Mouse (Mus musculus) megakaryocyte-erythroid progenitor cell, adult 5-6 weeks (primary cell): ENCODE data around the gene Grik4. TPM values are rescaled to one million over a fixed set of nuclear protein-coding genes. Genes with fewer than 3 reads are reported as not detected.

Experiments
- ATAC-seq: replicated peaks from 2 replicates; pipeline ENCODE4 v1.8.0; 2016; ENCODE audit warnings: mild to moderate bottlenecking, inconsistent platforms; ENCODE audit not compliant: severe bottlenecking, poor library complexity, low FRiP score, low TSS enrichment
- total RNA-seq, 2 experiments: library from RNA; stranded (forward) in 1 of 2; stranded (reverse) in 1 of 2; fragments of 200-1000, 215-1000 nt in 1 of 2; fragments of >200 nt in 1 of 2; fragmentation: Nextera tagmentation in 1 of 2; gene quantifications; 2 replicates each; pipeline ENCODE4 v1.2.3; 2014 to 2017

The Grik4 gene
- total RNA-seq, 2 experiments from 2014 or later: not detected

DNA sequence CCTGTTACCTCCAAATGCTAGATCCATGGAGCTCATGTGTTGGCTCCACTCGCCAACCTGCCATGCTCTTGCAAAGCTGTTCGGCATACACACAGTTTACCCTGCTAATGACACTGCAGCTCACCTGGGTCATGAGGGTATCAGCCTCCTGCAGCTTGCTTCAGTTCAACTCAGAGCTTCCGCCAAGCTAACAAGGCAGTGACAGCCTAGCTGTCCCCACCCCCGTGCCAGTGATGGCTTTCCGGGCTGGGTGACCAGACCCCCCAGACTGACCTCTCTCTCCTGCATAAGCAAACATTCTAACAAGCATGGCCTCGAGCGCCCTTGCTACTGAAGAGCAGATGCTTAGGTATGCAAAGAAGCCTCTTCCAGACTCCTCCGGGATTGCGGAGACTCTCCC lies 167.5 kb downstream of the Grik4 start:
- ATAC-seq: no peak

DNA sequence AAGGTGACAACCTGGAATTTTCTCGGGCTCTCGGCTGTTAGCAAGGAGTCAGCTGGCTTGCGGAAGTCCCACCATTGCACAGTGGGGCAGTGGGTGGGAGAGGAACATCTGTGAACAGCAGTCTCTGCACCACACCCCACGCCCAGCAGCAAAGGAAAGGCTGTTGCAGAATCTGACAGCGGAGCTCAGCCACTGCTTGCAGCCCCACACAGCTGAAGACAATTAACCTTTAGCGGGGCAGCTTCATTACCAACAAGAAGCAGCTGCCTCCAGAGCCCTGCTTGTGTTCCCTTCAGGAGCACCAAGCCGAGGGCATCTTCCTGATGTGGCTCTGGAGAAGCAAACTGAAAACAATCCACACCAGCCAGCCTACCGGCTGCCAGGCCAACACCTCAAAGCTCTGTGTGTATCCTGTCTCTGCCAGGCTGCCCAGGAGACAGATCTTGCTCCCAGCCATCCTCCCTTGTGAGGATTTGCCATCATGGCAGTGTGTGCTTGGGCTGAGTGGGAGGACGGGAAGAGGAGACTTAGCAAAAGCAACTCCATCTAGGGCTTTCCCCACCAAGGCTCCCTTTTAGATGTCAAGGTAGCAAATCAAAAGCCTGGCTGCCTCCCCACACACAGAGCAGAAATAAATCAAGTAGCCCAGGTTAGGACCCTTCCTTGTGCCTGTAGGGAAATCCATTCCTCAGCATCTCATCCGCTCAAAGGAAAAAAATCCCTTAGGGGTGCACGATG lies 179.3 kb downstream of the Grik4 start:
- no peak for ATAC-seq

DNA sequence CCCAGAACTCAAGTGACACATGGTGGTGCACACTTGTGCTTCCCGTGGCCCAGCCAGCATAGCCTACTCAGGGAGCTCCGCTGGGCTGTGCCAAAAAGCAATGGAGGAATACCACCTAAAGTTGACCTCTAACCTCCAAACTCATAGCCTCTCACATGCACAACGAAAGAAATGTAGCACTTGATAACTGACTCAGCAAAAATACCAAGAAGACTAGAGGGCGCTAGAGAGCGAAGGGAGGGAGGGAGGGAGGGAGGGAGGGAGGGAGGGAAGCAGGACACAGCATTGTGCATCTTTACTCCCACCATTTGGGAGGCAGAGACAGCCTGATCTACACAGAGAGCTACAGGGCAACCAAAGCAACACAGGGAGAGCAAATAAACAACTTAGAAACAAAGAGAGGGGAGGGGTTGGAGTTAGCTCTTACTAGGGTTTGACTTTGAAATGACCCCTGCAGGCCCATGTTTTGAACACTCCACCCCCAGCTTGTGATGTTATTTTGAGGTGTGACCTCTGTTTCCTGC lies 185.5 kb downstream of the Grik4 start:
- no peak for ATAC-seq

DNA sequence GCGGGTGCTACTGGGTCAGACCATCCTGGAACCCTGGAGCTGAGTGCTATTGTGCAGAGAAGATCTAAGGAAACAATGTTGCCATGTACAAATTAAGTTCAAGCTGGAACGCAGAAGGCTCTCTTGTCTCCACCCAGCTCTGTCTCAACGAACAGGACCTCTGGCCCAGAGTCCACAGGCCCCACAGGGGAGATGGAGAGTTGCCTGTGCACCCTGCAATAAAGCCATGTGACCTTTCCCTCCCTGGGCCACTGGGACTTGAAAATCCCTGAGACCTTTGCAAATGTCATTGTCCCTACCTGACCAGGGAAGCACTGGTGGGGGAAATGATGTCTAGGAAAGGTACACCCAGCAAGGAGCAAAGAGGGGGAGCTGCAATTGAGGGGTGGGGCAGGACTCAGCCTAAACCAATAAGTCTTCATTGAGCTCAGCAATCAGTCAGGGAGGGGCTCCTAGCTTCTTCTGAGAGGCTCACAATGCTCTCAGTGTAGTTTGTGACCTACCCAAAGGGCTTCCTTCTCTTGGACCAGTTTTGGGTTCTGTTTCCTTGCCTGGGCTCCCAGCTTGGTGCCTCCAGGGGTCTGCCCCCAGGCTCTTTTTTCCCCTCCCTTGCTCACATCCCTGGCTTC lies 187.2 kb downstream of the Grik4 start:
- ATAC-seq: no peak

DNA sequence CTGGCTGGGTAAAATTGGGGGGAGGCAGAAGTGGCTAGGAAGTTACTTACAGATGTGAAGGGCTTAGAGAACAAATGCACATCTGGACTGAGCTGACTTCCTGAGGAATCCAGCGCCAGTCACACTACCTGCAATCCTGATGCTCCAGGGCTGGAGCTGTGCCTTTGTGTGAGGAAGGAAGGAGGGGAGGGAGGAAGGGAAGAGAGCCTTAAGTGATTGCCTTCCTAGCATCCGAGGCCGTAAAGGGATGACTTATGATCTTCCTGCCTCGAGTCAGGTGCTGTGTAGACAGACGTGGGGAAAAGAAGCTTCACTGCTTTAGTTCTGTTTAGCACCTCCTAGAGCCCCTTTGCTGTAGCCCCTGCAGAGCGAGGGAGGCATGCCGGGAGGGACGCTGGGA lies 189.6 kb downstream of the Grik4 start:
- ATAC-seq: no peak

DNA sequence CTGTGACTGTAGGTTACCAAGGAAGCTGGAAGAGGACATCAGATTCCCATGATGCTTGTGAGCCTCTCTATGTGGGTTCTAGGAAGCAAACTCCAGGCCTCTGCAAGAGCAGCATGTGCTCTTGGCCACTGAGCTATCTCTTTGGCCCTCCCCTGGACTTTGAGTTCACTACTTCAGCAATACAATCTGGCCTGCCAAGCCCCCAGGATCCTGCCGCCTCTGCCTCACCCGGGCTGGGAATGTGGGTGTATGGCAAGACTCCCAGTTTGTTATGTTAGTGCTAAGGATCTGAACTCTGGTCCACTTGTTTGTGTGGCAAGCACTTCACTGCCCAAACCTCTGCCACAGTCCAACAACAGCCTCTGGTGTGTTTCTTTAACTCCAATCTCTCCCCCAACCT lies 193.1 kb downstream of the Grik4 start:
- ATAC-seq: no peak

DNA sequence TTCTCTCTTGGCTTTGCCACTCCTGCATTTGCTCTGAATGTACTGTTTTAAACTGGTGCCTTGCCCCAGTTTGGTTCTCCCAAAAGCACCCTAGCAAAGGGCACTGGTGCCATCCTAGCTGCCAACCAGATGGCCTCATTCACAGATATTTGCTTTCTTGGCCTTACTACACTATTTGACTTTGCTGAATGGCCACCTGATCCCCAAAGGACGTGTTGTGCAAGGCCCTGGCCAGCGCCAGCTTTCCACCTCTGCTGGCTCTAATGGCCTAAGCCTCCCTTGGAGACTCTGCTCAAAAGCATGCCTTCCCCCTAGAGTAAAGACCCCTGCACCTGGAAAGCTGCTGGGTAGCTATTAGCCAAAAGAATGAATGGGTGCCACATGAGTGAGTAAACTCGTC lies 194.1 kb downstream of the Grik4 start:
- no peak for ATAC-seq

DNA sequence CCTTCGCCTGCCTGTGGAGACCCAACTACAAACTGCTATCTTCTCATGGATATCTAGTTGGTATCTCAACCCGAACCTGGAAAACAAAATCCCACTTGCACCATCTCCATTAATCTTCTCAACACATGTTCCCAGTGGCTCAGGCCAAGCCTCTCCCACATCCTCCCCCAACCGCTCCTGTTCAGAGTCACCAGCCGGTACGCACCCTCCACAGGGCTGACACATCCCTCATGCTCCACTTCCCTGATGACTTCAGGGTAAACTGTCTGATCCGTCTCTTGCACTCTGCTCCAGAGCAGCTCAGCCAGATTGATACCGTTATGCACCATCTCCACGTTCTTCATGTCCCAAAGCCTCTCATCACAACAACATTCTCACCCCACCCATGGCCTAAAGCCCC lies 198.3 kb downstream of the Grik4 start:
- no peak for ATAC-seq

DNA sequence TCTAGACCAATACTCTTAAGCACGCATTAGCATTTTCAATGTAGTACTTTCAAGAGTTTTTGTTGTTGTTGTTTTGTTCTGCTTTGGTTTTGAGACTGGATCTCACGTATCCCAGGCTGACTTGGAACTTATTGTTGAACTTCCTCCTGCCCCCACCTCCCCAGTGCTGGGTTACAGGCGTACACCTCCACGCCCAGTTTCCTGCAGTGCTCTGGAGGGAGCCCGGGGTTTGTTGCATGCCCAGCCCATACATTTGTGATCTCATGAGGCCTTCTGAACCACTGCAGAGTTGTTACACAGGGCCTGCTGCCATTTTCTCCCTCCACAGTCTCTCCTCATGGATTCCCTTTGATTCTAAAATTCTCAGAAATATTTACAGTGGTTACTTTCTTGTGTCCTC lies 201.9 kb downstream of the Grik4 start:
- ATAC-seq: no peak

DNA sequence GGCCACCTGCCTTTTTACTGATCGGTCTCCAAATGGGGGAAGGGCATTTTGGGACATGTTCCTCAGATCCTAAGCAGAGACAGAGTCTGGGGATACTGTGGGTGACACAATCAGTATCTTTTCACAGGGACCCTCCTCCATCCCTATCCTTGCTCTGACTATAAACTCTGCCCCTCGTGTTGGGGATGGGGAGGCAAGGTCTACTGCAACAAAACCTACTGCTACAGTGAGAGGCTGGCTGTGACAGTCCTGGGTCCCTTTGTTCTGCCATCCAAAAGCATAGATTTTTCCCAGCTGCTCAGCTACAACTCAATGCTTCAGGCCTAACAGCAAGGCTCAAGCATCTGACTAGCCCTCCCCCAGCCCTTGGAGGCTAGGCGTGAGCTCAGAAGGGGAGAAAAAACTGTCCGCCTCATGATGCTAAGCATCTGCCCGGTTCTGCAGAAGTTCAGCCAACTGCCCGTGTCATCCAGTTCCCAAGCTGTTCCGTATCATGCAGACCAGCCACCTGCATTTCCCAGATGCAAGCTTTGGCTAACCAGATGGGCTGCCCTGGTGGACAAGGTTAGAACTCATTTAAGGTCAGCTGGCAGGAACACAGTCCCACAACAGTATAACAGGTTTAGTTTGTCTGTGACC lies 207.5 kb downstream of the Grik4 start:
- ATAC-seq: no peak

DNA sequence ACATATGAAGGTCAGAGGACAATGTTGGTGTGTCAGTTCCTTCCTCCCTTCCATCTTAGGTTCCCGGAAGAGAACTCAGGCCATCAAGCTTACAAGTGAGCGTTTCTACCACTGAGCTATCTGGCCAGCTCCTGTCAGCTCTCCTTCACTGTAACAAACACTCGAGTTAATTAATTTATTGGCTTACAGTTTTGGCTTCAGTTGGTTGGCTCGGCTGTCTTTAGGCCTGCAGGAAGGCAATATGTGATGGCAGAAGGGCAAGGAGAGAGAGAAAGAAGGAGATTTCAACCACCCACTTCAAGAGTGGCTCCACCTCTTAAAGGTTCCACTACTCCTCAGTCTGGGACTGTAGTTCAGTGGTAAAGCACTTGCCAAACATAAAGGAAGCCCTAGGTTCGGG lies 209.2 kb downstream of the Grik4 start:
- no peak for ATAC-seq

DNA sequence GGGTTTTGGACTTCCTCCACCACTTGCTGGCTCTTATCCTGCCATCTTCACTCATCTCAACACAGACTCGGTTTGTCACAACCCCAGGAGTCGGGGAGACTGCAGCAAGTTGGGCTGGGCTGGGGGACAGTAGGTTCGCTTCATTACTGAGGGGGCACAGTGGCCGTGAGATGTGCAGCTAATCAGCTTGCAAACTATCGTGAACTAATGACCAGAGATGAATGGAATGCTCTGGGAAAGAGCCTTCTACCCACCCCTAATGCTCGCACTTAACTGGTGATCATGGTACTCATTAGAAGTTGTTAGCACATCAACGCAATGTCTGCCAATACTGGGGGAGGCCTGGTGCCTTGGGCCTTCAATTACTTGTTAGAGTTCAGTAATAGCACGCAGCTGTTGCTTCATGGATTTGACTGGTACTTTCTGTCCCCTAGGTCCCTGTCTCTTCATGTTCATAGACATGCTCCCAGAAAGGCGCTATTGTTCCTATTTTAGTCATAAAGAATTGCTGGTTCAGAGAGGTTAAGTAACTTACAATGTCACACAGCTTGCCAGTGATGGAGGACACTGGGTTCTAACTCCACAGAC lies 211.5 kb downstream of the Grik4 start:
- ATAC-seq: no peak

DNA sequence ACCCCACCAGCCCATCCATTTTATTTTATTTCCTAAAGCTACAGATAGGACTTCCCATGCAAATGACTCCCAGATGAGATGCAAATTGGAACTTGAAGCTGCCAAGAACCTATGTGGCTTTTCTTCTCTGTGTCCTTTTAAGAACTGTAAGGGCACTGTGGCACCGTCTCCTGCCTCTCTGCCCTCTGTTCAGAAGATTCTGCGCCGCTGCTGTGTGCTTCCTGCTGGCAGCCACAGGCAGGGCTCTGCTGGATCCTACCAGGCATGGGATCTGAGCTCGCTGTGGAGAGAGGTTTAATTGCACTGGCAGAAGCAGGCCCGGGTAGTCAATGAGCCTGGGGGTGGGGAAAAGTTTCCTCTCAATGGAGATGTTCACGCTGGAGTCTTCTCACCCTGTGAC lies 215.8 kb downstream of the Grik4 start:
- no peak for ATAC-seq

DNA sequence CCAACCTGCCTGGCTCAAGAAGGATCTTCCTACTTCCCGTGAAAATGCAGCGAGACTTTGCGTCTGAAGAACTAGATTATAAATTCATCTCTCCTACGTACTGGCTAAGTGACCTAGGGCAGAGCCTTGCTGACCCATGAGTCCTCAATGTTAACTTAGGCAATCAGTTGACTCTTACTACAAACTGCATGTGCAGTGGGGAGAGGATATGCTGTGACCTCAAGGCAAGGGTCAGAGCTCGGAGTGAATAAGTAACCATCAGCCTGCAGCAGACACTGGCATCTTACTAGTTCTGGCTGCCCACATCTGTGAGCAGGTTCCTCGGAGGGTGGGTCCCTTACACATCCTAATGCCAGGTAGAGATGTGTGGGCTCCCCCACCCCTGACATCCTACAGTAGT lies 216.6 kb downstream of the Grik4 start:
- no peak for ATAC-seq

DNA sequence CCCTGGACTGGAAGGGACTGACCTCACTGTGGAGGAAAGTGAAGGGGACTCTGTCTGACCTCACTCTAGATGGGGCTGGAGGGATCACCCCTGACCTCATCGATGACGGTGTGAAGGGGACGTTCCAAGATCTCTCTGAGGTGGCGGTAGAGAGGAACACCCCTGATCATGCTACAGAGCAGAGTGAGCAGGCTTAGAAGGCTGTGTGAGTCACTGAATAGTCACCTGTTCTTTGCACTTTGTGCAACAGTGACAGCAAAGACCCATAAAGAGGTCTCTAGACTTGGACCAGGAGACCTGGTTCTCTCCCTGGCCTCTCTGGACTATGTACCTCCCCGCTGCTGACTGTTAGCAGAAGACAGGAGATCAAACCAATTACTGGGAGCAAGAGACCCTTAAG lies 217.1 kb downstream of the Grik4 start:
- ATAC-seq: no peak

DNA sequence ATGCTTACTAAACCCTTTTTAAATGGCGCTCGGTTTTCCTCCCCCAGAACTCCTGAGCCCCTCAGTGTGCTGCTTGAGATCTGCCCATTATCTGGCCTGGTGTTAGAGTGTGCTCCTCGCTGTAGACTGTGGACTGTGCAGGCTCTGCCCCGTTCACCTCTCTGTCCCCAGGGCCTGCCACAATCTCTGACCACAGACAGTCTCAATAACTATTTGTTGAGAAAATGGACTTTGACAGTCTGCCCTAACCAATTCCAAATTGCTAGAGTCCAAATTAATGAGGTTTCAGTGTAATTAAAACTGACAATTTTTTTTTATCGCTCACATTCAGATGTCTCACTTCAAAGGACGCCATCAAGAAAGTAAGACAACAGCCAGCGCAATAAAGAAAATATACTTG lies 220.2 kb downstream of the Grik4 start:
- ATAC-seq: no peak

DNA sequence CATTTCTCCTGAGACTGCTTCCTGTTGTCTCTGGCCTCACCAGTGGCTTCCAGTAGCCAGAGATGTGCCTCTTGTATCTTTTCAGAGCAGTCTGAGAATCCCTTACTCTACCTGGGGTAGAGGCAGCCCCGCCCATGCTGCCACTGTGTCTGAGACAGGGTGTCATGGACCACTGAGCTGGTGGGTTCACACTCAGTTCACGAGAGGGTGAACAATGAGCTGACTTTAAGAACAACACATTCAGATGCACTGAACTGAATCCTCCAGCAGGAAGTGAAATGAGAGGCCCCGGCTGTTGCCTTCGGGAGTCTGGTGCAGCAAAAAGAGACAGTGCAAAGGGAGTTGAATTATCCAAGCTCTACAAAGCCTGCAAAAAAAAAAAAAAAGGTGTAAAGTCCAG lies 221.8 kb downstream of the Grik4 start:
- no peak for ATAC-seq

DNA sequence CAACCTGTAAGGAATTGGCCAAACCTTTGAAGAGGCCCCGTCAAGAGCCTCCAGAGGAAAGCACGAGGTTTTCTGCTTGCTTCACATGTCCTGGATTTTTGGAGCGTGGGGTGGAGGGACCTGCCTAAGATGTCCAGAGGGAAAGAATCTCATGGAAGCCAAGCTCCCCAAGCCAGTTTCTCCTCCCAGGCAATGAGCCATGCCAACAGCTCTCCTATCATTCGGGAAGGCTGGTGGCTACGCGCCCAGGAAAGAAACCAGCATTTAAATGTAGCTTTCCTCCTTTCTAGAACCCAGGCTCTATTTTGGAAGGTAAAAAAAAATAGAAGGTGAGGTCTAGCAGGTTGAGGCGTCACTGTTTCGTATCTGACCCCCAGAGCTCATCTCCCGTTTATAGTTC lies 222.6 kb downstream of the Grik4 start:
- ATAC-seq: no peak

DNA sequence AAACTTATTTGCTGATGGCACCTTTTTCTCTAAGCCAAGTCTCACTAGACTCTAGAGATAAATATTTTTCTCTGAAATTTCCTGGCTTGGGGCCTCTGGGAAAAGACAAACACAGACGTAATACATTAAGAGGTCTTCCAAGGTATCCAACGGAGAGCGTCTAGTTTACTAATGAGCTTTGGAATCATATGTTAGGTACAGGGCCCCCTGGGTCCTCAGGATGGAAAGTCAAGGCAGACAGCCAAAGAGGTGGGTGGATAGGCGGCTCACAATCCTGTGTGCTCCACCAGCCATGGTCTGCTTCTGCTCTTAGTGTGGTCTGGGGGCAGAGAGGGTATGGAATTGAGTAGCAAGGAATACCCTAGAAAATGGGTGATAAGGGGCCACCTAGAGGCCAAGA lies 223.1 kb downstream of the Grik4 start:
- ATAC-seq: no peak

DNA sequence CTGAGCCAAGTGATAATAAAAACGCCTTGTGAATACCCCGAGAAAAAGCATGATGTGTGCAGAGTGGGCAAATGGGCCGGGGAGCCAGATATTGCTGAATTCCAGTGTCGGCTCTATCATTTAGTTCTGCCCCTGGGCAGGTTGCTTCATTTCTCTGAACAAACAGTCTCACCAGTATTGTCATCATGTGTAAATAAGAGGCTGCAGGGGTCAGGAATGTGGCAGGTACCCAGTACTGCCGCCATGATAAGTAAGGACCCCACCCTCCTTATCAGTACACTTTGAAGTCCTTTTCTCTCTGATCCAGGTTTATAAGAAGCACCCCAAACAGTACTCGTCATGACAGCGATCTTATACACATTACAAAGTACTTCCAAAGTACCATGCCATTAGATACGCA lies 230.4 kb downstream of the Grik4 start:
- no peak for ATAC-seq

DNA sequence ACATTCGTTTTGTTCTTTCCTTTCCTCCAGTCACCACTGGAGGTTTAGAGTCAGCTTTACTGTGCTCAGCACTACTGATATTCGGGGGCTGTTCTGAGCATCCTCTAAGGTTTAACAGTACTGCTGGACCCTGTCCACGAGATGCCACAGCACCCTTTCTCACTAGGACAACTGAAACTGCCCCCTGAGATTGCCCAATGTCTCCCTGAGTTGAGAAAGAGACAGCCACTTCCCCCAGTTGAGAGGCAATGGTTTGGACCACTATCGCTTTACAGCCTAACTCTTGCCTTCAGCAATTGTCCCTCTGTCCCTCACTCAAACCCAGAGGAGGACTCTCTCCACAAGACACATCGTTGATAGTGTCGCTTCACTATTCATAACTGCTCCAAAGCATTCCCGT lies 238.4 kb downstream of the Grik4 start:
- no peak for ATAC-seq
